Mouse (Mus musculus) midbrain, embryonic 14.5 days (tissue): ENCODE data around the gene Cnih3. TPM values are rescaled to one million over a fixed set of nuclear protein-coding genes. Genes with fewer than 3 reads are reported as not detected.

ENCODE experiments used
- ATAC-seq: fragments of 200-750 bp; cut with Nextera tagmentation; 2 replicates; pipeline ENCODE4 v1.8.0; 2017; ENCODE audit warnings: moderate number of reproducible peaks, moderate library complexity; ENCODE audit not compliant: low FRiP score, low TSS enrichment
- DNase-seq: peaks from one replicate; pipeline ENCODE4 v3.0.0-alpha.2; 2015
- H3K27ac ChIP-seq: fragments of 300-500 bp; sonication (generic); replicated peaks from 2 replicates; pipeline ENCODE4 v1.5.1; 2014; ENCODE audit warnings: mild to moderate bottlenecking, low read depth, low read length, moderate library complexity
- H3K27me3 ChIP-seq: fragments of 300-500 bp; sonication (generic); 2 replicates; pipeline ENCODE4 v1.6.1; 2014; ENCODE audit warnings: low read length, control low read depth, mixed read lengths; ENCODE audit not compliant: control insufficient read depth, insufficient read depth
- H3K36me3 ChIP-seq: fragments of 300-500 bp; sonication (generic); 2 replicates; pipeline ENCODE4 v1.6.1; 2014; ENCODE audit warnings: low read length, control low read depth; ENCODE audit not compliant: control insufficient read depth, insufficient read depth
- H3K4me1 ChIP-seq: fragments of 300-500 bp; sonication (generic); 2 replicates; pipeline ENCODE4 v1.6.1; 2014; ENCODE audit warnings: mild to moderate bottlenecking, antibody characterized with exemption, low read length, control low read depth; ENCODE audit not compliant: control insufficient read depth, insufficient read depth
- H3K4me2 ChIP-seq: fragments of 300-500 bp; sonication (generic); 2 replicates; pipeline ENCODE4 v1.6.1; 2014; ENCODE audit warnings: mild to moderate bottlenecking, low read length, moderate library complexity
- H3K4me3 ChIP-seq: fragments of 300-500 bp; sonication (generic); replicated peaks from 2 replicates; pipeline ENCODE4 v1.5.1; 2014; ENCODE audit warnings: low read depth, low read length
- H3K9ac ChIP-seq: fragments of 300-500 bp; sonication (generic); replicated peaks from 2 replicates; pipeline ENCODE4 v1.6.1; 2014; ENCODE audit warnings: mild to moderate bottlenecking, low read length, moderate library complexity
- H3K9me3 ChIP-seq: fragments of 300-500 bp; sonication (generic); 2 replicates; pipeline ENCODE4 v1.6.1; 2016; ENCODE audit warnings: low read length, control low read depth, mixed read lengths; ENCODE audit not compliant: control insufficient read depth
- WGBS: fragments of 180-500 bp; shearing (Covaris S2); extraction: QIAGEN DNeasy Blood & Tissue Kit; methylation state at CpG from one replicate; pipeline ENCODE4 v1.1.7; 2014; 5-methylcytosine and 5-hydroxymethylcytosine counted together
- polyA plus RNA-seq: library from polyadenylated mRNA; unstranded; fragments of >200 nt; fragmentation: Nextera tagmentation; extraction: Ambion mirVana; gene quantifications from 2 replicates; pipeline ENCODE4 v1.2.1, GENCODE M21; 2014

Cnih3 gene
- polyA plus RNA-seq, 1 experiment from 2014 or later, result 7.6 TPM

DNA sequence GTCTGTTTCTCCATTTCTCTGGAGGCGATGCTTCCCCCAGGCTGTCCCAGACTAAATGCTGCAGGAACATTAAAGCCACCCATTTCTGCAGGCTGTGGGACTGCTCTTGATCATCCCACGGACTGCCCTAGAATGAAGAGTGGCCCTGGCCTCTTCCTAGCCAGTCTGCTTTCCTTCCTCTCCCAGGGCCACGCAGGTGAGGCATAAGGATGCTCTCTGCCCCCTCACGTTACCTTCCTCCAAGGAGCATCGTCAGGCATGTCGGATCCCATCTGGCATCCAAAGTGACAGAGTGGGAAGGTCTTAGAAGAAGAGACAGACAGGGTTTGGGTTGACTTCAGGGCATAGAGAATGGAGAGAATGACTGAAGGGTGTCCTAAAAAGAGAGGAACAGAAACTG lies 33.0 kb upstream of the Cnih3 start:
- Histone ChIP-seq H3K27me3 (no peaks in the 10 kb centered on the region), H3K27ac (no peak overlapping the region), H3K4me2 (no peak overlapping the region), H3K4me3 (no peak overlapping the region), H3K36me3 (no peaks in the 10 kb centered on the region), H3K4me1 (no peaks in the 10 kb centered on the region), H3K9ac (no peak overlapping the region), H3K9me3 (no peaks in the 10 kb centered on the region)
- WGBS, result 81% methylated on average over 6 of the region's 6 CpGs
- ATAC-seq (no peak), DNase-seq (no peak)

GRCm38 (mm10) chr1:181321149-181321548 lies 31.3 kb upstream of the Cnih3 start:
- Histone ChIP-seq H3K27ac (no peak overlapping the region), H3K27me3 (no peaks in the 10 kb centered on the region), H3K4me1 (no peaks in the 10 kb centered on the region), H3K36me3 (no peaks in the 10 kb centered on the region), H3K9ac (no peak overlapping the region), H3K9me3 (no peaks in the 10 kb centered on the region), H3K4me3 (no peak overlapping the region), H3K4me2 (no peak overlapping the region)
- DNase-seq (no peak), ATAC-seq (no peak)
- 89% methylated on average over 5 of the region's 5 CpGs for WGBS

- Histone ChIP-seq H3K36me3 (no peaks in the 10 kb centered on the region), H3K9ac (no peak overlapping the region), H3K4me1 (no peaks in the 10 kb centered on the region), H3K27me3 (no peaks in the 10 kb centered on the region), H3K4me3 (no peak overlapping the region), H3K9me3 (no peaks in the 10 kb centered on the region), H3K4me2 (no peak overlapping the region), H3K27ac (no peak overlapping the region)
- ATAC-seq, result no peak
- no peak for DNase-seq
- 91% methylated on average over 3 of the region's 3 CpGs for WGBS
Observed at GRCm38 (mm10) chr1:181323134-181323533, 29.3 kb upstream of the Cnih3 start.

- DNase-seq (no peak), ATAC-seq (no peak)
- no peaks in the 10 kb centered on the region for H3K9me3 ChIP-seq
- no peak overlapping the region for H3K4me3 ChIP-seq
- no peak overlapping the region for H3K9ac ChIP-seq
- no peak overlapping the region for H3K4me2 ChIP-seq
- no peaks in the 10 kb centered on the region for H3K27me3 ChIP-seq
- H3K27ac ChIP-seq, result no peak overlapping the region
- H3K4me1 ChIP-seq, result no peaks in the 10 kb centered on the region
- WGBS, result 96% methylated on average over 5 of the region's 5 CpGs
- H3K36me3 ChIP-seq, result no peaks in the 10 kb centered on the region
Observed at GRCm38 (mm10) chr1:181327137-181327536, 25.3 kb upstream of the Cnih3 start.

DNA sequence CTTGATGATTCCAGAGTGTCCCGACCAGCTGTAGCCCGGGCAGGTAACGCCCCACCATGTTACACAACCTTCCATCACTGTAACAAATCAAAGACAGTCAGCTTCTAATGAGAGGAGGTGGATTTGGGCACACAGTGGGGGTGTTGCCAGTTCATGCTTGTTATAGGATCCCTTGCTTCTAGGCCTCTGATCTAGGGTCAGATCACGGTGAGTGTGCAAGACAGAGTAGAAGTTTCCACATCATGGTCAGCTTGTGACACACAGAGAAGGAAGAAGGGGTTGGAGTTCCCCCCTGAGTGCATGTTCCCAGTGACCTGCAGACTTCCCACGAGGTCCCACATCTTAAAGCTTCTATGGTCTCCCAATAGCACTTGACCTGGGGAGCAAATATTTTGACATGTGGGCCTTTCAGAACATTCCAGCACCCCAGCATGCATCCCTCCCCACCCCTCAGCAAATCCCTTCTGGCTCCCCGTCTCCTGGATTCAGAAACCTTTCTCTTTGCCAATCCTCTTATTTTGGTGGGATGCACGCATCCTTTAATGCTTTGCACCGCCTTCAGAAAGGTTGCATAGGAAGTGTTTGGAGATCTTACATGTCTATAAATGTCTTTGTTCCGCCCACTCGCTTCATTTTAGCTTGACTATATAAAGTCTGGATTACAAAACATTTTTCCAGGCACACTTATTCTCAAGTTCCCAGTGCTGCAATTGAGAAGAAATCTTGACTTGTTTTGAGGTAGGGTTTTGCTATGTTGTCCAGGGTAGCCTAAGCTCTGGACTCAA lies 24.6 kb upstream of the Cnih3 start:
- Histone ChIP-seq H3K4me1 (no peaks in the 10 kb centered on the region), H3K27me3 (no peaks in the 10 kb centered on the region), H3K9ac (no peak overlapping the region), H3K9me3 (no peaks in the 10 kb centered on the region), H3K4me2 (no peak overlapping the region), H3K27ac (no peak overlapping the region), H3K4me3 (no peak overlapping the region), H3K36me3 (no peaks in the 10 kb centered on the region)
- WGBS, result 82% methylated on average over 10 of the region's 10 CpGs
- DNase-seq, result no peak
- ATAC-seq, result no peak

DNA sequence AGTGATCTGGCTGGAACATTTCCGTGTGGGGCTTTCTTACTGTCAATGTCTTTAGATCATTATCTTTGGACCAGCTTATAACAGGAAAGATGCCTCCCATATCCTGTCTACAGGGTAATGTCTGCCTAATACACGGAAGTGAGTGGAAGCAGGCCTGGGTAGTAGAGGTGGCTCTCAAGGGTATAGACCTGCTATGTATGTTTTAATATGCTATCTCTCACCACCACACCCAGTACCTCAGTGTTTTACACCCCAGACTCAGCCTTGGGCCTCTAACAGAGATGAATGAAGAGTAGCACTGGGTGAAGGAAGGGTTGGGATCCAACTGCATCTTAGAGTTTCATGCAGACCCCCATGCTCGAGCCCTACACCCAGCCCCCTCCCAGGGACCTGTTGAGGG lies 23.3 kb upstream of the Cnih3 start:
- Histone ChIP-seq H3K4me2 (no peak overlapping the region), H3K4me3 (no peak overlapping the region), H3K4me1 (no peaks in the 10 kb centered on the region), H3K36me3 (no peaks in the 10 kb centered on the region), H3K27ac (no peak overlapping the region), H3K27me3 (no peaks in the 10 kb centered on the region), H3K9me3 (no peaks in the 10 kb centered on the region), H3K9ac (no peak overlapping the region)
- ATAC-seq, result no peak
- 83% methylated on average over 3 of the region's 3 CpGs for WGBS
- no peak for DNase-seq

- no peak overlapping the region for H3K4me2 ChIP-seq
- ATAC-seq (no peak), DNase-seq (no peak)
- no peak overlapping the region for H3K4me3 ChIP-seq
- H3K9me3 ChIP-seq, result no peaks in the 10 kb centered on the region
- no peaks in the 10 kb centered on the region for H3K36me3 ChIP-seq
- no peak overlapping the region for H3K9ac ChIP-seq
- no peaks in the 10 kb centered on the region for H3K27me3 ChIP-seq
- H3K4me1 ChIP-seq, result no peaks in the 10 kb centered on the region
- no peak overlapping the region for H3K27ac ChIP-seq
- 47% methylated on average over 2 of the region's 2 CpGs for WGBS
Observed at GRCm38 (mm10) chr1:181332597-181332996, 19.8 kb upstream of the Cnih3 start.

DNA sequence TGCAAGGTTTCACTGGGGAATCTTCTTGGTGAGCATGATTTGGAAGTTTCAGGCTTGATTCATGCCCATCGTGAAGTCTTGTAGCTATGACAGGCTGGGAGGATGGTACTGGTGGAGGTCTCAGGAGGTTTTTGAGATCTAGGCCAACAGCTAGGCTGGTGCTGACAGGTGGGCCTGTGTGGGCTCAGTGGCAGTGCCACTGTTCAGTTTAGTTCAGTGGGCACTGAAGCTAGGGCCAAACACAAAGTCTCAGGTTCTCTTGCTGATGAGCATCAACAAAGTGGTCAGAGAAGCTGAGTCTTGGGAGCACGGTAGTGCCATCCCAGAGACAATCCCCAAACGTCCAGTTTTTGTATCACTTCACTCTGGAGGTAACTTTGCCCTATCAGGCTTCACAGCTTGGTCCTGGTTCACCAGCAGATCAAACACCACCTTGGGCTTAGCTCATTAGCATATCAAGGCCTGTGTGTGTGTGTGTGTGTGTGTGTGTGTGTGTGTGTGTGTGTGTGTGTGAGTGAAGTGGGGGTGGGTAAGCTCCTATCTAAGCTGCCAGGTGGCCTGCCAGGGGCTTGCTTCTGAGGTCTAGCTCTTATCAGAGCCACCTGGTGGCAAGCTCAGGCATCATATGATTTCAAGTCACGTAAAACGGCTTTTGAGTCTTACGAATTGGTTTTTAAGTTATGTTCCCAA lies 18.0 kb upstream of the Cnih3 start:
- Histone ChIP-seq H3K4me1 (no peaks in the 10 kb centered on the region), H3K27ac (no peak overlapping the region), H3K36me3 (no peaks in the 10 kb centered on the region), H3K9me3 (no peaks in the 10 kb centered on the region), H3K4me3 (no peak overlapping the region), H3K27me3 (no peaks in the 10 kb centered on the region), H3K9ac (no peak overlapping the region), H3K4me2 (no peak overlapping the region)
- ATAC-seq (no peak), DNase-seq (no peak)
- 90% methylated on average over 6 of the region's 6 CpGs for WGBS

GRCm38 (mm10) chr1:181335019-181335365 lies 17.4 kb upstream of the Cnih3 start:
- Histone ChIP-seq H3K9me3 (no peaks in the 10 kb centered on the region), H3K9ac (no peak overlapping the region), H3K4me1 (no peaks in the 10 kb centered on the region), H3K27me3 (no peaks in the 10 kb centered on the region), H3K4me3 (no peak overlapping the region), H3K36me3 (no peaks in the 10 kb centered on the region), H3K4me2 (no peak overlapping the region), H3K27ac (no peak overlapping the region)
- no peak for DNase-seq
- 91% methylated on average over 5 of the region's 5 CpGs for WGBS
- ATAC-seq, result no peak
